Mouse (Mus musculus) layer of hippocampus, adult 2 months (tissue): ENCODE results near the gene Sh3bp5. TPM values are rescaled to one million over a fixed set of nuclear protein-coding genes. Genes with fewer than 3 reads are reported as not detected.

ENCODE experiments used
- DNase-seq, 2 experiments: peaks; one replicate each; pipeline ENCODE4 v3.0.0; 2022; ENCODE audit warnings: low spot score in 2 of 2
- H3K27ac ChIP-seq: fragments of 200-600 bp; 2 replicates; pipeline ENCODE4 v1.8.1; 2022
- H3K4me3 ChIP-seq: fragments of 200-600 bp; 2 replicates; pipeline ENCODE4 v1.8.1; 2022; ENCODE audit warnings: mild to moderate bottlenecking
- CTCF ChIP-seq: fragments of 200-600 bp; conservative IDR thresholded peaks from 2 replicates; pipeline ENCODE4 v1.8.1; 2022; ENCODE audit warnings: antibody characterized with exemption, mild to moderate bottlenecking, moderate library complexity
- total RNA-seq, 2 experiments: library from RNA; stranded (reverse); gene quantifications; 2 replicates each; pipeline ENCODE4 v1.2.3; 2021

Gene Sh3bp5
- total RNA-seq, 2 experiments from 2014 or later = 147 to 158 TPM

- peak overlapping the region; percentile 94 for H3K27ac ChIP-seq
- no peak overlapping the region for H3K4me3 ChIP-seq
- no peak for TF ChIP-seq CTCF
- DNase-seq = no peak
Observed at GRCm38 (mm10) chr14:31382276-31382675, 53.6 kb downstream of the Sh3bp5 start.

GRCm38 (mm10) chr14:31376331-31376730, 59.5 kb downstream of the Sh3bp5 start:
- H3K4me3 ChIP-seq = no peak overlapping the region
- DNase-seq = no peak
- TF ChIP-seq CTCF = no peak
- H3K27ac ChIP-seq = peak overlapping the region; percentile 60; the same call in 1 of the 2 replicates

- Histone ChIP-seq H3K4me3 (no peak overlapping the region), H3K27ac (peak overlapping the region; percentile 60; the same call in 1 of the 2 replicates)
- no peak for DNase-seq
- no peak for TF ChIP-seq CTCF
Observed at GRCm38 (mm10) chr14:31374390-31374789, 61.5 kb downstream of the Sh3bp5 start.

GRCm38 (mm10) chr14:31369377-31369776, 66.5 kb downstream of the Sh3bp5 start:
- no peak for DNase-seq
- no peak for TF ChIP-seq CTCF
- H3K27ac ChIP-seq = peak overlapping the region; percentile 40; the same call in 1 of the 2 replicates
- H3K4me3 ChIP-seq = no peak overlapping the region

- DNase-seq = no peak
- no peak for TF ChIP-seq CTCF
- Histone ChIP-seq H3K4me3 (no peak overlapping the region), H3K27ac (peak overlapping the region; percentile 40; the same call in 1 of the 2 replicates)
Observed at GRCm38 (mm10) chr14:31367951-31368350, 67.9 kb downstream of the Sh3bp5 start.

- no peak overlapping the region for H3K27ac ChIP-seq
- peak; percentile 90 for TF ChIP-seq CTCF
- H3K4me3 ChIP-seq = no peak overlapping the region
- DNase-seq = peak; percentile 53 to 88
Observed at GRCm38 (mm10) chr14:31365350-31365749, 70.5 kb downstream of the Sh3bp5 start.

- no peak overlapping the region for H3K4me3 ChIP-seq
- no peak overlapping the region for H3K27ac ChIP-seq
- DNase-seq = no peak
- no peak for TF ChIP-seq CTCF
Observed at GRCm38 (mm10) chr14:31364589-31364988, 71.3 kb downstream of the Sh3bp5 start.

GRCm38 (mm10) chr14:31362236-31362635, 73.6 kb downstream of the Sh3bp5 start:
- no peak overlapping the region for H3K27ac ChIP-seq
- no peak overlapping the region for H3K4me3 ChIP-seq
- TF ChIP-seq CTCF = no peak
- DNase-seq = no peak

GRCm38 (mm10) chr14:31345367-31345766, 90.5 kb downstream of the Sh3bp5 start:
- Histone ChIP-seq H3K4me3 (no peak overlapping the region), H3K27ac (no peak overlapping the region)
- TF ChIP-seq CTCF = no peak
- no peak for DNase-seq

GRCm38 (mm10) chr14:31343241-31343640, 92.6 kb downstream of the Sh3bp5 start:
- no peak overlapping the region for H3K27ac ChIP-seq
- no peak overlapping the region for H3K4me3 ChIP-seq
- no peak for DNase-seq
- no peak for TF ChIP-seq CTCF

- no peak for TF ChIP-seq CTCF
- H3K4me3 ChIP-seq = peak overlapping the region; percentile 87
- H3K27ac ChIP-seq = no peak overlapping the region
- no peak for DNase-seq
Observed at GRCm38 (mm10) chr14:31337947-31338346, 97.9 kb downstream of the Sh3bp5 start.

GRCm38 (mm10) chr14:31337406-31337805, 98.5 kb downstream of the Sh3bp5 start:
- Histone ChIP-seq H3K27ac (peak overlapping the region; percentile 92), H3K4me3 (peak overlapping the region; percentile 87)
- no peak for TF ChIP-seq CTCF
- no peak for DNase-seq

- peak; percentile 27 for TF ChIP-seq CTCF
- H3K27ac ChIP-seq = peak within 1 kb of the TSS; percentile 92
- peak; percentile 98 to 99 for DNase-seq
- H3K4me3 ChIP-seq = peak within 1 kb of the TSS; percentile 87
Observed at GRCm38 (mm10) chr14:31336369-31337155, 99.3 kb downstream of the Sh3bp5 start, which contains the start of gene Capn7. Gene Capn7, plus strand, starts transcription at chr14:31336638.

GRCm38 (mm10) chr14:31335765-31336164, 100.1 kb downstream of the Sh3bp5 start:
- peak overlapping the region; percentile 87 for H3K4me3 ChIP-seq
- peak in 1 of 2 experiments; percentile 11 for DNase-seq
- TF ChIP-seq CTCF = no peak
- H3K27ac ChIP-seq = peak overlapping the region; percentile 92
